Mouse (Mus musculus) lung, postnatal 0 days (tissue): ENCODE data around the gene Nppb. TPM values are rescaled to one million over a fixed set of nuclear protein-coding genes. Genes with fewer than 3 reads are reported as not detected.

ENCODE experiments used
- ATAC-seq: fragments of 200-750 bp; cut with Nextera tagmentation; 2 replicates; pipeline ENCODE4 v1.8.0; 2017; ENCODE audit warnings: moderate library complexity
- DNase-seq: peaks from one replicate; pipeline ENCODE4 v3.0.0-alpha.2; 2016; ENCODE audit warnings: low spot score
- H3K27ac ChIP-seq: fragments of 300-500 bp; sonication (generic); 2 replicates; pipeline ENCODE4 v1.5.1; 2014; ENCODE audit warnings: antibody characterized with exemption, mild to moderate bottlenecking, low read length, mixed read lengths
- H3K27me3 ChIP-seq: fragments of 300-500 bp; sonication (generic); replicated peaks from 2 replicates; pipeline ENCODE4 v1.6.1; 2014; ENCODE audit warnings: low read length, mixed read lengths; ENCODE audit not compliant: insufficient read depth
- H3K36me3 ChIP-seq: fragments of 300-500 bp; sonication (generic); 2 replicates; pipeline ENCODE4 v1.6.1; 2014; ENCODE audit warnings: low read length, mixed read lengths; ENCODE audit not compliant: insufficient read depth
- H3K4me1 ChIP-seq: fragments of 300-500 bp; sonication (generic); 2 replicates; pipeline ENCODE4 v1.6.1; 2014; ENCODE audit warnings: antibody characterized with exemption, low read depth, low read length, mixed read lengths; ENCODE audit not compliant: insufficient read depth
- H3K4me2 ChIP-seq: fragments of 300-500 bp; sonication (generic); replicated peaks from 2 replicates; pipeline ENCODE4 v1.6.1; 2014; ENCODE audit warnings: low read depth, mild to moderate bottlenecking, low read length, moderate library complexity, mixed read lengths
- H3K4me3 ChIP-seq: fragments of 300-500 bp; sonication (generic); 2 replicates; pipeline ENCODE4 v1.5.1; 2014; ENCODE audit warnings: low read depth, low read length
- H3K9ac ChIP-seq: fragments of 300-500 bp; sonication (generic); replicated peaks from 2 replicates; pipeline ENCODE4 v1.6.1; 2014; ENCODE audit warnings: low read depth, mild to moderate bottlenecking
- H3K9me3 ChIP-seq: fragments of 300-500 bp; sonication (generic); 2 replicates; pipeline ENCODE4 v1.6.1; 2016; ENCODE audit warnings: low read length, mixed read lengths
- CTCF ChIP-seq: IDR thresholded peaks from 2 replicates; pipeline ENCODE4 v1.5.1; 2016; ENCODE audit warnings: antibody characterized with exemption, mild to moderate bottlenecking
- EP300 ChIP-seq: IDR thresholded peaks from 2 replicates; pipeline ENCODE4 v1.6.1; 2016; ENCODE audit warnings: antibody characterized with exemption, mild to moderate bottlenecking, control low read depth
- WGBS: fragments of 180-500 bp; shearing (Covaris S2); extraction: QIAGEN DNeasy Blood & Tissue Kit; methylation state at CpG from one replicate; pipeline ENCODE4 v1.1.7; 2014; 5-methylcytosine and 5-hydroxymethylcytosine counted together
- polyA plus RNA-seq: library from polyadenylated mRNA; unstranded; fragments of >200 nt; fragmentation: Nextera tagmentation; extraction: Ambion mirVana; gene quantifications from 2 replicates; pipeline ENCODE4 v1.2.1, GENCODE M21; 2015

Gene Nppb
- polyA plus RNA-seq, 1 experiment from 2014 or later = not detected

- H3K27ac ChIP-seq = no peak overlapping the region
- 39% methylated on average over 2 of the region's 2 CpGs for WGBS
- TF ChIP-seq CTCF (no peak), EP300 (no peak)
- no peaks in the 10 kb centered on the region for H3K9me3 ChIP-seq
- H3K4me2 ChIP-seq = no peak overlapping the region
- ATAC-seq (no peak), DNase-seq (no peak)
- no peaks in the 10 kb centered on the region for H3K4me1 ChIP-seq
- H3K27me3 ChIP-seq = no peaks in the 10 kb centered on the region
- no peak overlapping the region for H3K9ac ChIP-seq
- no peak overlapping the region for H3K4me3 ChIP-seq
- H3K36me3 ChIP-seq = peaks cover 36% of the 10 kb centered on the region
Measured at GRCm38 (mm10) chr4:147947511-147947910, 38.1 kb upstream of the Nppb start.

- peak; percentile 58 for DNase-seq
- 8% methylated on average over 4 of the region's 4 CpGs for WGBS
- ATAC-seq = no peak
- H3K4me3 ChIP-seq = no peak overlapping the region
- no peaks in the 10 kb centered on the region for H3K4me1 ChIP-seq
- H3K27ac ChIP-seq = no peak overlapping the region
- TF ChIP-seq CTCF (peak; percentile 70), EP300 (no peak)
- H3K27me3 ChIP-seq = no peaks in the 10 kb centered on the region
- H3K9me3 ChIP-seq = no peaks in the 10 kb centered on the region
- H3K36me3 ChIP-seq = no peaks in the 10 kb centered on the region
- no peak overlapping the region for H3K4me2 ChIP-seq
- H3K9ac ChIP-seq = no peak overlapping the region
Measured at GRCm38 (mm10) chr4:147953590-147953989, 32.0 kb upstream of the Nppb start.

- Histone ChIP-seq H3K27ac (no peak overlapping the region), H3K27me3 (no peaks in the 10 kb centered on the region), H3K4me1 (no peaks in the 10 kb centered on the region), H3K4me2 (no peak overlapping the region), H3K36me3 (no peaks in the 10 kb centered on the region), H3K4me3 (no peak overlapping the region), H3K9ac (no peak overlapping the region), H3K9me3 (no peaks in the 10 kb centered on the region)
- DNase-seq = no peak
- no peak for ATAC-seq
- TF ChIP-seq EP300 (no peak), CTCF (no peak)
- 37% methylated on average over 11 of the region's 11 CpGs for WGBS
Measured at GRCm38 (mm10) chr4:147957141-147957540, 28.4 kb upstream of the Nppb start.

- H3K27ac ChIP-seq = no peak overlapping the region
- no peak overlapping the region for H3K4me3 ChIP-seq
- H3K4me1 ChIP-seq = no peaks in the 10 kb centered on the region
- no peak overlapping the region for H3K9ac ChIP-seq
- H3K9me3 ChIP-seq = no peaks in the 10 kb centered on the region
- no peaks in the 10 kb centered on the region for H3K27me3 ChIP-seq
- WGBS = 32% methylated on average over 6 of the region's 6 CpGs
- no peak overlapping the region for H3K4me2 ChIP-seq
- ATAC-seq (peak; percentile 43; the same call in 1 of the 2 replicates), DNase-seq (peak; percentile 67)
- no peak for TF ChIP-seq EP300
- TF ChIP-seq CTCF = peak; percentile 82
- H3K36me3 ChIP-seq = no peaks in the 10 kb centered on the region
Measured at GRCm38 (mm10) chr4:147959881-147960831, 25.4 kb upstream of the Nppb start.

- Histone ChIP-seq H3K27me3 (no peaks in the 10 kb centered on the region), H3K36me3 (no peaks in the 10 kb centered on the region), H3K4me2 (no peak overlapping the region), H3K9me3 (no peaks in the 10 kb centered on the region), H3K27ac (no peak overlapping the region), H3K4me3 (no peak overlapping the region), H3K4me1 (no peaks in the 10 kb centered on the region), H3K9ac (no peak overlapping the region)
- TF ChIP-seq EP300 (no peak), CTCF (no peak)
- 41% methylated on average over 6 of the region's 6 CpGs for WGBS
- no peak for DNase-seq
- no peak for ATAC-seq
Measured at GRCm38 (mm10) chr4:147962781-147963180, 22.8 kb upstream of the Nppb start.

GRCm38 (mm10) chr4:147963623-147964022 lies 22.0 kb upstream of the Nppb start:
- ATAC-seq (no peak), DNase-seq (no peak)
- H3K27me3 ChIP-seq = no peaks in the 10 kb centered on the region
- no peak overlapping the region for H3K4me2 ChIP-seq
- H3K9me3 ChIP-seq = no peaks in the 10 kb centered on the region
- no peaks in the 10 kb centered on the region for H3K4me1 ChIP-seq
- H3K4me3 ChIP-seq = no peak overlapping the region
- H3K36me3 ChIP-seq = no peaks in the 10 kb centered on the region
- H3K27ac ChIP-seq = no peak overlapping the region
- 90% methylated on average over 15 of the region's 15 CpGs for WGBS
- TF ChIP-seq EP300 (no peak), CTCF (no peak)
- no peak overlapping the region for H3K9ac ChIP-seq
